8 mouse cellular contexts compared by ENCODE assay signal in genomic region chr17:43606704-43607103, GRCm38 (mm10). TPM values are rescaled to one million over a fixed set of nuclear protein-coding genes. Genes with fewer than 3 reads are reported as not detected.
A peak's percentile ranks its signal among the peaks of the same experiment; 100 is the strongest.
DNase-seq lines count a peak whose midpoint lies in the region; ATAC-seq and TF ChIP-seq lines count a peak whose summit lies in the region.

No protein-coding gene starts in this region.

- peak; percentile 69 for DNase-seq in gastrocnemius, adult 18-20 months (ENCODE audit: low spot score)
- no peak for DNase-seq in gastrocnemius, postnatal 25 days
- DNase-seq in adrenal gland, postnatal 25 days: peak; percentile 72
- peak; percentile 46 to 78 for DNase-seq in left cerebral cortex, adult 18-20 months (ENCODE audit: low spot score in 2 of 2)
- DNase-seq in spleen, postnatal 4 days (ENCODE audit: low spot score in 2 of 2): peak; percentile 66 to 90

- 17% methylated on average over 3 of the region's 3 CpGs for WGBS in hindbrain, embryonic 12.5 days
- WGBS in midbrain, embryonic 15.5 days: 12% methylated on average over 3 of the region's 3 CpGs

- H3K36me3 ChIP-seq in hindbrain, embryonic 12.5 days: no peaks in the 10 kb centered on the region
- no peaks in the 10 kb centered on the region for H3K36me3 ChIP-seq in midbrain, embryonic 15.5 days (replicated peaks)

- no peaks in the 10 kb centered on the region for H3K4me1 ChIP-seq in embryonic fibroblast, embryonic 13.5 days (ENCODE audit: control insufficient read depth, insufficient read depth, low read length)
- no peaks in the 10 kb centered on the region for H3K4me1 ChIP-seq in hindbrain, embryonic 12.5 days
- H3K4me1 ChIP-seq in midbrain, embryonic 15.5 days: no peaks in the 10 kb centered on the region

- H3K4me2 ChIP-seq in hindbrain, embryonic 12.5 days (replicated peaks): no peak overlapping the region
- H3K4me2 ChIP-seq in midbrain, embryonic 15.5 days: no peak overlapping the region

- H3K4me3 ChIP-seq in embryonic fibroblast, embryonic 13.5 days (ENCODE audit: insufficient read depth, low read length): no peak overlapping the region
- no peak overlapping the region for H3K4me3 ChIP-seq in hindbrain, embryonic 12.5 days
- no peak overlapping the region for H3K4me3 ChIP-seq in midbrain, embryonic 15.5 days

- no peak for TF ChIP-seq POLR2A in embryonic fibroblast, embryonic 13.5 days (IDR thresholded peaks at IDR 0.05; ENCODE audit: low read depth, low read length)

- no peak overlapping the region for H3K27ac ChIP-seq in embryonic fibroblast, embryonic 13.5 days (ENCODE audit: insufficient read depth, low read length)
- H3K27ac ChIP-seq in hindbrain, embryonic 12.5 days: no peak overlapping the region
- H3K27ac ChIP-seq in midbrain, embryonic 15.5 days: no peak overlapping the region

- no peak overlapping the region for H3K9ac ChIP-seq in hindbrain, embryonic 12.5 days
- no peak overlapping the region for H3K9ac ChIP-seq in midbrain, embryonic 15.5 days

- H3K9me3 ChIP-seq in hindbrain, embryonic 12.5 days (replicated peaks): no peaks in the 10 kb centered on the region
- H3K9me3 ChIP-seq in midbrain, embryonic 15.5 days: no peaks in the 10 kb centered on the region

- ATAC-seq in hindbrain, embryonic 12.5 days (ENCODE audit: low FRiP score): 0 out of 2 replicates have a peak, but pooled peaks have one; percentile 16
- ATAC-seq in midbrain, embryonic 15.5 days (replicated peaks): 0 out of 2 replicates have a peak, but pooled peaks have one; percentile 31

- H3K27me3 ChIP-seq in hindbrain, embryonic 12.5 days: no peaks in the 10 kb centered on the region
- no peaks in the 10 kb centered on the region for H3K27me3 ChIP-seq in midbrain, embryonic 15.5 days (replicated peaks)

- TF ChIP-seq CTCF in embryonic fibroblast, embryonic 13.5 days (IDR thresholded peaks at IDR 0.05; ENCODE audit: borderline replicate concordance, insufficient read depth, low read length): peak; percentile 76

RNA-seq across cellular contexts. Expression of gene Tdrd6, which starts 23.4 kb away (rescaled TPM):
- under 1 TPM in 1 of 2 experiments, not detected in 1; 0.02 TPM for total RNA-seq in gastrocnemius, adult 18-20 months (2021)
- total RNA-seq in gastrocnemius, postnatal 25 days (2021): not detected
- not detected in 2 replicates for total RNA-seq in adrenal gland, postnatal 25 days (2021)
- polyA plus RNA-seq in embryonic fibroblast, embryonic 13.5 days (2011; ENCODE audit: insufficient read length, low read depth, missing spikeins): not detected in 2 replicates
- polyA plus RNA-seq in hindbrain, embryonic 12.5 days (2016; fragmentation: Nextera tagmentation; extraction: Ambion mirVana): 0.05 and 0.47 TPM in 2 replicates
- under 1 TPM; 0.56 to 0.84 TPM for total RNA-seq in left cerebral cortex, adult 18-20 months (2021)
- polyA plus RNA-seq in midbrain, embryonic 15.5 days (2015; fragmentation: Nextera tagmentation; extraction: Ambion mirVana): 0.60 and 0.70 TPM in 2 replicates

RNA-seq across cellular contexts. Expression of gene Pla2g7, which starts 38.8 kb away (rescaled TPM):
- total RNA-seq in gastrocnemius, adult 18-20 months (2021): 10 to 100 TPM; 46.2 to 70.1 TPM
- 10 to 100 TPM in 1 of 2 experiments, 1 to 10 TPM in 1; 9.9 to 13.5 TPM for total RNA-seq in gastrocnemius, postnatal 25 days (2021)
- 8.3 and 9.9 TPM in 2 replicates for total RNA-seq in adrenal gland, postnatal 25 days (2021)
- polyA plus RNA-seq in embryonic fibroblast, embryonic 13.5 days (2011; ENCODE audit: insufficient read length, low read depth, missing spikeins): 38.7 and 58.4 TPM in 2 replicates
- 19.5 and 21.0 TPM in 2 replicates for polyA plus RNA-seq in hindbrain, embryonic 12.5 days (2016; fragmentation: Nextera tagmentation; extraction: Ambion mirVana)
- 10 to 100 TPM; 83.5 to 85.2 TPM for total RNA-seq in left cerebral cortex, adult 18-20 months (2021)
- 14.5 and 22.4 TPM in 2 replicates for polyA plus RNA-seq in midbrain, embryonic 15.5 days (2015; fragmentation: Nextera tagmentation; extraction: Ambion mirVana)
